Mouse (Mus musculus): ENCODE data around the gene Mettl18. TPM values are rescaled to one million over a fixed set of nuclear protein-coding genes. Genes with fewer than 3 reads are reported as not detected.

Mettl18 gene
- total RNA-seq, 2 experiments from 2014 or later: 4.2 to 4.4 TPM

GRCm38 (mm10) chr1:164040385-164041135 lies 45.9 kb downstream of the Mettl18 start:
- DNase-seq (ENCODE audit: low spot score in 2 of 2): no peak

- no peak for DNase-seq (ENCODE audit: low spot score in 2 of 2)
These were observed 48.9 kb downstream of the Mettl18 start for GRCm38 (mm10) chr1:164043549-164043948.

Other genes with a start within 250 kb of the Mettl18 start
- gene Kifap3, start 215.3 kb upstream of the Mettl18 start, total RNA-seq (2021): 10 to 100 TPM; 17.7 to 21.3 TPM
- 10 to 100 TPM; 14.3 to 16.5 TPM for gene Scyl3, start 65.8 kb upstream of the Mettl18 start, total RNA-seq (2021)
- gene BC055324, start 93 bp upstream of the Mettl18 start, total RNA-seq (2021): 1 to 10 TPM in 1 of 2 experiments, under 1 TPM in 1; 0.93 to 1.8 TPM
- gene Sele, start 53.3 kb downstream of the Mettl18 start, total RNA-seq (2021): 1 to 10 TPM; 5.6 to 8.0 TPM
- gene Sell, start 67.1 kb downstream of the Mettl18 start, total RNA-seq (2021): 1 to 10 TPM in 1 of 2 experiments, under 1 TPM in 1; 0.27 to 1.0 TPM
- gene Selp, start 120.4 kb downstream of the Mettl18 start, total RNA-seq (2021): under 1 TPM; 0.43 to 0.96 TPM
- gene F5, start 156.9 kb downstream of the Mettl18 start, total RNA-seq (2021): 1 to 10 TPM; 1.7 to 4.5 TPM

Data from adrenal gland, adult 18-20 months (tissue).